Mouse (Mus musculus): ENCODE data around the gene Lyve1.
"Not testable (repeated sequence)": the region's sequence is repeated elsewhere in the genome, so short reads cannot be mapped to it uniquely, and the experiment has no call there.

Lyve1 gene

DNA sequence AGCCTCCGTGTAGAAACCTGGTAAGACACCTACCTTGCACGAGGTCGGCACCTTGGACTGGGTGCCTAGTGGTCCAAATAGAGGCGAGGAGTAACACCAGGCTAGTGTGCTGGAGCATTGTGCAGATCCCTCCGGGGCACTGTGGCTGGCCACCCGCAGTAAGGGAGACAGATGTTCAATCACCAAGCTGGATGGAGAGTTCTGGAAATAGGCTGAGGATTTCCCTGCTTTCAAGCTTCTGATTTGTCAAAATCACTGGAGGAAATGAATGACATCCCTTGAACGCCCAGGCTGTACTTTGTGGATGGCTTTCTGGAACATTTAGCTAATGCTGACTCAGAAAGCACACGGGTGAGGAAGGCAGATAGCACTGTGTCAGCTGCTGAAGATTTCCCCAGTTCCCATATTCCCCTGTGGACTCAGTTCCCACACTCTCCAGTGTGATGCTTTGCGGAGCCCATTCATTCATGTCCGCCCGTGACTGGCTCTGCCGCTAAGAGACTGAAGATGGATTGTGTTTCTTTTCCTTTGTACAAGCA, at the start of gene Lyve1:
Lyve1 (minus strand) TSS at position 489 of the 539 bp plus-strand sequence.
- in situ Hi-C loops (cut with MboI; ENCODE audit: low pct_unique_long_range_greater_than_20kb in 1 of 2, low sequenced_read_pairs in 2 of 2, unreplicated experiment in 1 of 2) = no loop called here

DNA sequence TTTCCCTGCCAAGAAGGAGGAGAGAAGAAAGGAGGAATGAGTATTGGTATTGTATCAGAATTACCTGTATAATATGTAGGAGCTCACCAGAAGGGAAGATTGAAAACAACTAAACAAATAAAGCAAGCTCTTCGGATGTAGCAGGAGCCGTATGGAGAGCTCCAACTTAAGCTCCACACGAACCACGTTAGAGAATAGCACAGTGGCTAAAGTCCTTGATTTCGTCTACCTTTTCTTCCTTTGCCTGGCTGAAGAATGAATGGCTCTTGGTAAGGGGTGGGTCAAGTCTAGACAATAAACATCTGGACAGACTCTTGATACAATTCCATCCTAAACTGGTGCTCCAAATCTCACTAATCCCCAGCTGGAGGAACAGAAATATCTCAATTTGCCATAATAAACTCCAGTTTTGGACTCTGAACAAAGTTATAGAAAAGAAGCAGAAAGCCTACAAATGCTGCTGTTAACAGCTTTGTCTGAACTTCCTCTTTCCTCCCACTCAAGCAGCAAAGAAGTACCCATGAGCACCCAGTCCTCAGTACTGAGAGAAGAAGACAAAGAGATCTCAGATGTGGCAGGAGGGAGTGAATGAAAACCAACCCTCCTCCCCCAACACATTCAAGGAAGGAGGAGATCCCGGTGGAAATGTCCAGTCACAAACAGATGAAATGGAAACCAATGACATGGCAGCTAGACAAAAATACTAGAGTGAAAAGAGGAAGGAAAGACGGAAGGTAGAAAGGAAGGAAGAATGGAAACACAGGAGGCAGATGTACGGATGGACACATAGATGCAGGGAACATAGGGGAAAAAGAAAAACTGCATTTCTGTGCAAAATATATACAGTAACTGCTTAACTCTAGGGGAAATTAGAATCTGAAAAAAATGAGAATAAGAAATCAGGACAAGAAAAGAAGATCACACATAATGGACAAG, 45.4 kb upstream of the Lyve1 start:
- in situ Hi-C loops (cut with MboI; ENCODE audit: low pct_unique_long_range_greater_than_20kb in 1 of 2, low sequenced_read_pairs in 2 of 2, unreplicated experiment in 1 of 2) = no loop called here

DNA sequence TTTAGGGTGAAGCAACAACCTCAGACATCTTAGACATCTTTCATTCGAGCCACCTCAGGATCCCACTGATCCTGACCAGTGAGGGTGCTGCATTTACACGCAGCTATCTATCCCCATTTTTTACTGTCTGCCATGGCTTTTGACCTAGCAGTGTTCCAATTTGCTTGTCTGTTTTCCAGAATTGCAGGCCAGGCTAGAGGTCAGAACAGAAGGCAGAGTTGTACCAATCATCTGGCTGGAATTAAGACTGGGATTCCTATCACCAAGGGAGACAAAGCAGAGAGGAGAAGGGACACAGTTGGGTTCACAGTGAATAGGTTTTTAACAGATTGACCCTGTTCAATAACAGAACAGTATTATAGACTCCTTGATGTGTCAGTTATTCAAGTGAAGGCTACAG, 43.5 kb upstream of the Lyve1 start:
- in situ Hi-C loops (cut with MboI; ENCODE audit: low pct_unique_long_range_greater_than_20kb in 1 of 2, low sequenced_read_pairs in 2 of 2, unreplicated experiment in 1 of 2) = no loop called here

DNA sequence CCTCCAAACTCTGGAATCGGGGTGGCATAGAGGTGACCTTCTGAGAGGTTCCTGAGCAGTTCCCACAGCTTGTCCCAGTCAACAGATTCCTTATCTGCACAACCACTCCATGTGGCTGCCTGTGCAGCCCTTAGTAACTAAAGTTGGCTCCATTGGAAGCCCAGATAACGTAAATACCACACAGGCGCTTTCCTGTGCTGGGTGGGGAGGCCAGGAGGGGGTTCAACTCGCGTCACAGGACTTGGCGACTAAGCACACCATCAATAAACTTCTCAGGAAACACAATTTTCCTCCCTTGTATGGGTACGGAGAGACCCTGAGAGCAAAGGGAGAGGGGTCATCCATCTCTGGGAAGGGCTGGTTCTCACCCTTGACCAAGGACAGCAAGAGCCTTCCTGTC, 40.2 kb upstream of the Lyve1 start:
- in situ Hi-C loops (cut with MboI; ENCODE audit: low pct_unique_long_range_greater_than_20kb in 1 of 2, low sequenced_read_pairs in 2 of 2, unreplicated experiment in 1 of 2) = no loop called here

DNA sequence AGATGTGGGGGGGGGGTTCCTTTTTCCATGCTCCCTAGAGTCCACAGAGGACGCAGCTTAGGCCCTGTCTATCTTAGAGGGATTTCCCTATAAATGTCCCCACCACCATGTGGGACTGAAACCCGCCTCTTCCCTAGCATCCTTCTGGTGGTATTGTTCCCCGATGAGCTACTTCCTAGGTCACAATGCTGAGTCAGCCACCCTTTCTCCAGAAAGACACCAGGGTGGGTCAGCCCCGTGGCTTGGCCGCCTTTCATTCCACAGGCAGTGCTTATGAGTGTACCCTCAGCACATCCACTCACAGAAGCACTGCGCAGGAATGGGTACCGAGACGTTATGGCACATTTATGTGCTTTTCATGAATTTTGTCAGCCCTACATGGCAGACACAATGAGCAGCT, 34.2 kb upstream of the Lyve1 start:
- in situ Hi-C loops (cut with MboI; ENCODE audit: low pct_unique_long_range_greater_than_20kb in 1 of 2, low sequenced_read_pairs in 2 of 2, unreplicated experiment in 1 of 2) = no loop called here

DNA sequence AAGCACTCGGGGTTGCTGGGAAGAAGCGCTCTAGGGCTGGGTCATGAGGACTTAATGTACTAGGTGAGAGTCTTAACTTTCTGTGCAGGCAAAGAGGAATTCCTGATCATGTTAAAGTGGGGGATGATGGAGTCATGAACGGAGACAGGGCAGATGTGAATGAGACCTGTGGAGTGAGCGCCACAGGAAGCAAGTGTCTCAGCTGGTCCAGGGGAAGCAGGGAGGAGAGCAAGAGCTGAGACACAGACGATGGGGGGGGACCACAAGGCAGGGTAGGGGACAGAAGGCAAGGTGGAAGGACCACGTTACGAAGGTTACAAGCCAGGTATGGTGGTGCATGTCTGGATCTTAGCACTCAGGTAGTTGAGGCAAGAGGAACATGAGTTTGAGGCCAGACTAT, 33.4 kb upstream of the Lyve1 start:
- in situ Hi-C loops (cut with MboI; ENCODE audit: low pct_unique_long_range_greater_than_20kb in 1 of 2, low sequenced_read_pairs in 2 of 2, unreplicated experiment in 1 of 2) = no loop called here

DNA sequence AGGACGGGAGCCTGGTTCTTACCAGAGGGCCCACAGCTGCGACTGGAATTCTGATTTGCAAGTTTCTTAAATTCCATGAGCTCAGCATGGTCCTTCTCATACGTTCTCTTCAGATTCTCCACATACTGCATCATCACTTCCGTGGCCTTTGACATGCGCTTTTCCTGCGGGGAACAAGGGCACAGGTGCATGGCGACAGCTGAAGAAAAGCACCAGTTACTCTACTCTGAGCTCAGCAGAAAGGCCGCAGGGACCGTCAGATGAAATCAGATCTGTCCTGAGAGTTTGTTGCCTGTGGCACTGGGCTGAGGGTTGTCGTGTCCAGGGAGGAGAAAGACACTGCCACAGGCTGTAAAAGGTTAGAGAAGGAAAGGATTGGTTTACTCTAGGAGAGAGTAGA, 32.7 kb upstream of the Lyve1 start:
- in situ Hi-C loops (cut with MboI; ENCODE audit: low pct_unique_long_range_greater_than_20kb in 1 of 2, low sequenced_read_pairs in 2 of 2, unreplicated experiment in 1 of 2) = not testable (repeated sequence)

DNA sequence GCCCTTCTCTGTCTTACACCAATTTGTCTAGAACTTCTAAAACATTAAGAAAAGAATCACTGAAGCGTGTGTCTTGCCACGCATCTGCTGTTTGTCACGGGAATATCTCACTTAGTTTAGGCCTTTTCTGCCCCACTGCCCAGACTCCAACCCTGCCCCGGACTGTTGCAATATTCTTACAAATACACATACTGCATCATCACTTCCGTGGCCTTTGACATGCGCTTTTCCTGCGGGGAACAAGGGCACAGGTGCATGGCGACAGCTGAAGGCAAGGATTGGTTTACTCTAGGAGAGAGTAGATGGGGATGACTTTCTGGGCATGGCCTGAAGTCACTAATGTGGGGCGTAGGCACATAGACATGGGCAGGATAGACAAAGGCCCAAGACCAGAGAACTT, 31.6 kb upstream of the Lyve1 start:
- in situ Hi-C loops (cut with MboI; ENCODE audit: low pct_unique_long_range_greater_than_20kb in 1 of 2, low sequenced_read_pairs in 2 of 2, unreplicated experiment in 1 of 2) = no loop called here

DNA sequence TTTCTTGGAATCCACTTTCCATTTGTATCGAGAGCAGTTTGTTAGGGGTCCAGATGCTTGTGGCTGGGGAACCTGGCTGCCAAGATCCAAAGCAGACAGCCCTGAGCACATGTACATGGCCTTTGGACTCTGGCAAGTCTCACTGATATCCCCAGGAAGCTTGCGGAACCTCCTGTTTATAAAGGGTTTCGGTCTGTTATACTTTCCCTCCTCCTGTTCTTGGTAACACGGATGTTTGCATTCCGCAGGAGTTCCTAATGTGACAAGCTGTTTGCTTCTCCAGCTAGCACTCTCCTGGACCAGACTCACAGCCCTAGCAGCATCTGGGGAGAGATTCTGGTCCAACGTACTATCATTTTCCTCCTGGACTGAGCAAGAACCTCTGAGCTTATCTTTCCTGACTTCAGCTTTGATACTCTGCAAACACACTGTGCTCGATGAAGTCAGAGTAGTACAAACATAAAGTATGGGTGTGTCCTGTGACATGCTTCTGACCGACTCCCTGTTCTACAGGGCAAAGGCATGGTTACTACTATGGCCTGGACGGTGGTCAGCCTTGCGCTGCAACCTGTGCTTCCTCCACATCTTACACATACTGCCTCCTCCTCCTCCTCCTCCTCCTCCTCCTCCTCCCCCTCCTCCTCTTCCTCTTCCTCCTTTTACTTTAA, 31.0 kb upstream of the Lyve1 start:
- in situ Hi-C loops (cut with MboI; ENCODE audit: low pct_unique_long_range_greater_than_20kb in 1 of 2, low sequenced_read_pairs in 2 of 2, unreplicated experiment in 1 of 2) = no loop called here

DNA sequence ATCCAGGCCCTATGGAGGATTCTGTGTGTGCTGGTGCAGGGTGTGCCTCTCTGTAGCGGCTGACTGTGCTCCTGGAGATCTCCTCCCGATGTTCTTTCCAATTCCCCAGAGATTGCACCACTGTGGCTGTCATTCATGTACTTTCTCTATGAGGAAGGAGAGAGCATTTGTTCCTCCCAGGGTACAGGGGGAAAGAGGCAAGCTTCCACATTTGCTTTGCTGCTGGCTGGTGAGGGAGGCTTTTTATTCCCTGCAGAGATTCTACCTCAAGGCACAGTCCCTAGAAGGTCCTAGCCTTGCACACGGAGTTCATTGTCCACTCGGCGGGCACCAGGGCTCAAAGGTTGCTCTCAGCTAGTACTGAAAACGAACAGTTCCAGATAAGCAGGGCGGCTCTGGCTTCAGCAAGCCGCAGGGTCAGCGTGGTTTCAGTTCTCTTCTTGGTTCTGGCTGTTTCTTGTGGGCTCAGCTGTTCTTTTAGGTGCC, 28.5 kb upstream of the Lyve1 start:
- in situ Hi-C loops (cut with MboI; ENCODE audit: low pct_unique_long_range_greater_than_20kb in 1 of 2, low sequenced_read_pairs in 2 of 2, unreplicated experiment in 1 of 2) = no loop called here

DNA sequence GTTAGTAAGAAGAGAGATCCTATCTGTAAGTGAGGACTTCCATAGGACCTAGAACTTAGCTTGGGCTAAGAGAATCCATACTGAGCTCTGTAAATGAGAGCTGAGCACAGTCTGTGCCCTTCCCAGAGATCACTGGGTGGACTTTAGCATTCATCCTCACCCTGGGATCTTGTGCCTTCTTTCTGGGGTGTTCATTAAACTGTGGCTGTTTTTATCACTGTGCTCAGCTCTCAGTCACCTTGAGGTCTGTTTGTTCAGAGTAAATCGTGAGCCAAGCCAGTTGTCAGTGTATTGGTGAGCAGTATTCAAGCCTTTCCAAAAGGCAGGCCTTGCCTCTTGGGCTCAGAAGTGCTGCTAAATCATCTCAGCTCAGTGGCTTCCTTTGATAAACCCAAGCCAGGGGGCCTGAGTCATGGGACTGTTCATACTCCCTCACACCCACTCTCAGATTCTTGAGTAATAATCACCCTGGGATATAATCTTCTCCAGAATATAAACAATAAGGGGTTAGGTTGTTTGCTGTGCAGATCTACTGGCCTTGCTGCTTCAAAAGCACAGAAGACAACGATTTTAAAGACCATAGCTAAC, 18.8 kb upstream of the Lyve1 start:
- in situ Hi-C loops (cut with MboI; ENCODE audit: low pct_unique_long_range_greater_than_20kb in 1 of 2, low sequenced_read_pairs in 2 of 2, unreplicated experiment in 1 of 2) = no loop called here

DNA sequence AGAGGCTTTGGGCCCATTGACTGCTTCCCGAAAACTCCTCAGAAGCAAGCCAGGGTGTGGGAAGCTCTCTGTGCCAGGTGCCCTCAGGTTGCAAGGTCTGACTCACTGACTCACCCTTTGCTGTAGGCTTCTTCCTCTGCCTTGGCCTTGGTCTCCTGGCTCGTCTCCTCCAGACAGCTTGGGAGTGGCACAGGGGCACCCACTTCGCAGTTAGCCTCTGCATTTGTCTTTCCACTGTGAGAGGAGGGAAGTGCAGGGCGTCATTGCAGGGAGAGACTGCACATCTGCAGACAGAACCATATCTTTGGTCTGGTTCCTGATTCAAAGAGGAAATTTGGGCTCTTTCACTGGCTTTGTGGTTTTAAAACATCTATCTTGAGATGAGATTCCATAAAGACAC, 15.0 kb upstream of the Lyve1 start:
- in situ Hi-C loops (cut with MboI; ENCODE audit: low pct_unique_long_range_greater_than_20kb in 1 of 2, low sequenced_read_pairs in 2 of 2, unreplicated experiment in 1 of 2) = no loop called here

DNA sequence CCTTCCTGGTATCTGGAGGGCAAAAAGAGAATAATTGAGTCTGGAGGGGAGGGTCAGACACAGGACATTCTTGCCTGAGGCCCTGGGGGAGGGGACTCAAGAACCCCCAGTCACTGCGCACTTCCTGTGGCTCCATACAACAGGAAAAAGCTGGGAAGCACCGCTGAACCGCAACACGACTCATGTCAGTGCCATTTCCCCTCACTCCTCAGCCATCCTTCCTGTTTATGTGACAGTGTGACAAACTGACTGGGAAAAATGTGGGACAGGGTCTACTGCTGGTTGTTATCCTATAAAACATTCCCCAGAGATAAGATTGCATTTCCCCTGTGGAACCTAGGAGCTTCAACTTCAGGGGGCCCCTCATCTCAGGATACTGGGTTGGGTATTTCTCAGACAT, 13.9 kb upstream of the Lyve1 start:
- in situ Hi-C loops (cut with MboI; ENCODE audit: low pct_unique_long_range_greater_than_20kb in 1 of 2, low sequenced_read_pairs in 2 of 2, unreplicated experiment in 1 of 2) = no loop called here

DNA sequence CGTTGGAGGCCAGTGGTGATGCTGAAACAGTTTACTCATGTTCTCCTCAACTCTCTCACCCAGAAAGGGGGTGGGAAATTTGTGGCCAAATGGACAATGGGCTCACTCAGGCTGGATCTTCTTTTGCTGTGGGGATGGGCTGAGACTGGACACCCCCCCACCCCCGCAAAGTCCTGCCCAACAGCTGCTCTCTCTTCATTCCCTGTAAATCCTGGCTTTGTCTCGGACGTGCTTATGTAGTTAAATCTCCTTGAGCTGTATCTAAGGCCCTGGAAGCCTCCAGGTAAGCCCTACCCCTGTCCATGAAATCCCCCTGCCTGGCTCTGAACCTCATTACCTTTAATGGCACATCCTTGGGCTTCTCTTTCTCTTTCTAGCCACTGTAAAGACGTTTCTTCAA, 5.8 kb upstream of the Lyve1 start:
- in situ Hi-C loops (cut with MboI; ENCODE audit: low pct_unique_long_range_greater_than_20kb in 1 of 2, low sequenced_read_pairs in 2 of 2, unreplicated experiment in 1 of 2) = no loop called here

DNA sequence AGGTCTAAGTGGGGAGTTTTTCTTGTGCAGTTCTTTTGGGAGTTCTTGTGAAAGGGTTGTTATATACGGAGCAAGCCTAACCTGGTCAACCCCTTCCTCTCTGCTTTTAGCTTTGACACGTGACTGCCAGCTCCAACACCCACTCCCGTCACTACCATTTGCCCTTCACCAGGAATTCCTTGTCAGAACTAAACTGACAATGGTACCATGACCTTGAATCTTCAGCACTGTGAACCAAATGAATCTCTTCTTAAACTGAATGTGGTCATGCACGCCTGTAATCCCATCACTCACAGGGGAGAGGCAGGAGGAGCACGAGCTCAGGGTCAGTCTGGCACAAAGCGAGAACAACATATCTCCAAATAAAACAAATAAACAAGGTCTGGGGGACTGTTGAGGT, 4.1 kb upstream of the Lyve1 start:
- in situ Hi-C loops (cut with MboI; ENCODE audit: low pct_unique_long_range_greater_than_20kb in 1 of 2, low sequenced_read_pairs in 2 of 2, unreplicated experiment in 1 of 2) = no loop called here

DNA sequence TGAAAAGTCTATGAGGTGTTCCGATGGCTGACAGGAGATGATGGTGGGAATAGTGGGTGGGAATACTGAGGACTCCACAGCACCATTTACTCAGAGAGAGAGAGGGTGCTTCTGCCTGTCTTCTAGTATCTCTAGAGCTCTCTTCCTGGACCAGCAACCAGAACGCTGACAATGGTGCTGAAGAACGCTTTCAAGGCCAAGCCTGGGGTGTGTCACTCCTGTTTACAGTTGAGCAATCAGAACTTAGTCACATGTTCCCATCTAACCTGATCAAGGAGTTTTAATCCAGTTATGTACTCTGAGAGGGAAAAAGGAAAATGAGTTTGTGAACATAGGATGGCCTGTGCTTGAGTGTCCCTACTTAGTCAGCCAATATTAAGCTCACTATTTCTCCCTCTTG, 3.0 kb upstream of the Lyve1 start:
- in situ Hi-C loops (cut with MboI; ENCODE audit: low pct_unique_long_range_greater_than_20kb in 1 of 2, low sequenced_read_pairs in 2 of 2, unreplicated experiment in 1 of 2) = no loop called here

DNA sequence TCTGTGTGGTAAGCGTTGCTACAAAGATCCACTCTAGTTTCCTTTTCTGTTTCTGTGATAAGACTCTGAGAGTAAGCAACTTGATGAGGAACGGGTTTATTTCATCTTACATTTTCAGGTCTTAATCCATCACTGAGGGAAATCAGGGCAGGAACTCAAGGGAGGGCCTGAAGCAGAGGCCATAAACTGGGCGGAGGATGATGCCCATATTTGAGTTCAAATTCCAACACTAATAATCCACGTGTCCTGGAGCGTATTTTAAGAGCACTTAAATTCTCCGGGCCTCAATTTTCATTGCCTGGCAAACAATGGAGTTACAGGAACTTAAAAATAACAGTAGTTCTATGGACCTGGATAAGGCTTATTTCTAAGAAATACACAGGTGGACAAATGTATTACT, 2.5 kb upstream of the Lyve1 start:
- in situ Hi-C loops (cut with MboI; ENCODE audit: low pct_unique_long_range_greater_than_20kb in 1 of 2, low sequenced_read_pairs in 2 of 2, unreplicated experiment in 1 of 2) = no loop called here

DNA sequence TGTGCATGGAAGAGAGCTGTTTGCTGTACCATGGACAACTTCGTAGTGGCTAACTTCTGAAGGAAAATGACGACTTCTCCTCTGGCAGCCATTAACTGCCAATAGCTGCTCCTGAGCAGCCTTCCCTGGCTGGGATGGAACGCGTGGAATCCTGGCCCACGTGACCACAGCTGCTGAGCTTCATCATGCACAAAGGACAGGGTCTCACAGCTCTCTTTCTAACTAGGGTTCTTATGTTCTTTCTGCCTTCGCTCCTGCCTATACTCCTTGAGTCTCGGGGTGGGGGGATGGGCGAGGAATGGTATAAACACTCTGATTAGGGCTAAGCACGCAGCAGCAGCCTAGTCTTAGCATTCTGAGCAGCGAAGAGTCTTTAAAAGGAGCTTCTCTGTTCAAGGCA, 2.0 kb upstream of the Lyve1 start:
- in situ Hi-C loops (cut with MboI; ENCODE audit: low pct_unique_long_range_greater_than_20kb in 1 of 2, low sequenced_read_pairs in 2 of 2, unreplicated experiment in 1 of 2) = no loop called here

DNA sequence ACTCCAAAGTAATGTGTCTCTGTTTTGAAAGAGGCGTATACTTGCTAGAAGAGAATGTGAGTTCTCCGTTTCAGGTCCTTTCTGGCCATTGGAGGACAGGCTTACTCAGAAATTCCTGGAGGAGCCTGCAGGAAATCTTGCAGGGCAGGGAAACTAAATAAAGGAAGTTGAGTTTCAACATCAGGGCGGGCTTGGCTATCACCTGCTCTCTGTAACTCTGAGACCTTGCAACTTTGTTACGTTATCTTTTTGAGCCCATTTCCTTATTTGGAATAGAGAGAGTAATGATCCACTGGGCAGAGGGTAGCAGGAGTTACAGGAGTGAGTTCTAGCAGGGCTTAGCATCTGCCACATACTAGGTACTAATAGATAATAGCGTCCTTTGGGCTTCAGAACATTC, 2.9 kb downstream of the Lyve1 start:
- in situ Hi-C loops (cut with MboI; ENCODE audit: low pct_unique_long_range_greater_than_20kb in 1 of 2, low sequenced_read_pairs in 2 of 2, unreplicated experiment in 1 of 2) = no loop called here

All from mouse embryonic stem cell (cell line).